Mouse (Mus musculus) heart, postnatal 14 days (tissue): Measurements from ENCODE around the gene Ctnnbip1. TPM values are rescaled to one million over a fixed set of nuclear protein-coding genes. Genes with fewer than 3 reads are reported as not detected.
"Not testable (repeated sequence)": the region's sequence is repeated elsewhere in the genome, so short reads cannot be mapped to it uniquely, and the experiment has no call there.

Source experiments
- DNase-seq, 2 experiments: peaks; one replicate each; pipeline ENCODE4 v3.0.0; 2021 to 2022
- intact Hi-C: fragments of 180-260 bp; cut with DNase I; formaldehyde crosslinking; loops from one replicate; pipeline ENCODE4 v1.15.1; 2025
- microRNA-seq, 2 experiments: library from miRNA; unstranded; fragments of <30 nt; microRNA quantifications; one replicate each; pipeline ENCODE4 v1.2.0; 2021 to 2022
- total RNA-seq, 2 experiments: library from RNA; stranded (reverse); gene quantifications; 2 replicates each; pipeline ENCODE4 v1.2.3; 2021

The Ctnnbip1 gene
- total RNA-seq, 2 experiments from 2014 or later: 42.9 to 44.5 TPM

DNA sequence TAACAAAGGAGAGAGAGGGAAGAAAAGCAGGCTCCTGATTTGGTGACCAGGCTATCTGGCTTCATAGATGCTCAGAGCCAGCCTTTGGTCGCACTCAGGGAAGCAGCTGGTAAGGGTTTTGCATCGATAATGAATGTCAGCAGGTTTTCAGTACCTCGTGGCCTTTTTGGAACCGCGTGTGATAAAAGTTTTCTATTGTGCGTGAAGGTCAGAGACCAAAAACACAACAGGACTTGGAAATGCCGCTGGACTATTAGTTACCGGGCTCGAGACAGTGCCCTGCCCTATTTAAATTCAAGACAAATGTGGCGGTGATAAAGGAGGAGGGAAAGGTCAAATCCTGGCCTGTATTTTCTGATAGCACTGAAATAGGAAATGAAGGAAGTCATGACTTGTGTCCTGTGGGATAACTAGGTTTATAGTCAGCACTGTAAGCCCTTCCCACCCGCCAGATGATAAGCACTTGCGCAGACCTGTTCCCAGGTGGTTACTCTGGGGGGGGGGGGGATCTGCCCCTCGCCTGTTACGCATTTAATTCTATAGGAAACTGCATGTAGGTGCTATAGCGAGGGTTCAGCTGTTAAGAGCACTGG, 88.8 kb downstream of the Ctnnbip1 start:
- intact Hi-C loops: loop anchor here (2.0 to 5.0 kb wide), 2 partner anchors 16 to 120 kb away; partner anchors contain the start of genes Lzic and Nmnat1

GRCm38 (mm10) chr4:149607591-149608308, 89.7 kb downstream of the Ctnnbip1 start:
- DNase-seq: peak; percentile 29 to 57
- intact Hi-C loops: loop anchor here (2.0 to 5.0 kb wide), 2 partner anchors 17 to 120 kb away; partner anchors contain the start of genes Lzic and Nmnat1

More for the DNA sequence above, 88.8 kb downstream of the Ctnnbip1 start:
- DNase-seq: no peak

DNA sequence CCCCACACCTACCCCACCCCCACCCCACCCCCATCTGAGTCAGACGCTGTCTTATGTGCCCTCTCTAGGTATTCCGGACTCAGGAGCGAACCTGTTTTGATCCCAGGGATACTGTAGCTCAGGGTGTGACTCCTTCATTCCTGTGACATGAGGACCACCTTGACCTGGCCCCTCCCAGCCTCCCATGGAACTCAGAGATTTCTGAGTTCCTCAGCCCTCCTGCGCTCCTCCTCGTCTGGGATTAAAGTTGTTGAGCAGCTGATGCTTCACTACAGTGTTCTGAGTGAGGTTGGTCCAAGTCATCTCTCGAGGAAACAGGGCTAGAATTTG, 90.2 kb downstream of the Ctnnbip1 start:
- DNase-seq: no peak
- intact Hi-C loops: loop anchor here (5.0 kb wide), 1 partner anchor 121 kb away; the partner anchor contains the start of genes Lzic and Nmnat1

GRCm38 (mm10) chr4:149609256-149610025, 91.4 kb downstream of the Ctnnbip1 start:
- no peak for DNase-seq

GRCm38 (mm10) chr4:149611376-149612044, 93.5 kb downstream of the Ctnnbip1 start:
- DNase-seq: peak; percentile 58 to 70

More at GRCm38 (mm10) chr4:149609256-149610025, 91.4 kb downstream of the Ctnnbip1 start:
- intact Hi-C loops: loop anchor here (5.0 kb wide), 1 partner anchor 122 kb away; the partner anchor contains the start of genes Lzic and Nmnat1

DNA sequence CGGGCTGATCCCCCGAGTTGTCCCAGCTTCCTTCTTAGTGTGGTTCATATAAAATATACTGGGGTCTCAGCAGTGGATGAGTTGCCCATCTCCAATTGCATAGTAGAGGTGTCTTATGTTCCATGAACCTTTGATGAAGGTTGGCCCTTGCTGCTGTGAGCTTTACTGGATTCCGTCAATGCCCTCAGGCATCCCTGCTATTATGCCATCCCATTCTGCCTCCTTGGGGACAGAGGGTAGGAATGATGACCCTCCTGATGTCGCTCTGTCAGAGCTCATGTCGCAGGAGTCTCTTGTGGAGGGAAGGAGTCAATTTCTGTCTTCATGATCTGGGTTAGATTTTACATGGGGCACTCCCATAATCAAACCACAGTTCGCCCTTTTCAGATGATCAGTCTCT, 95.5 kb downstream of the Ctnnbip1 start:
- DNase-seq, intact Hi-C loops: not testable (repeated sequence)

More at GRCm38 (mm10) chr4:149611376-149612044, 93.5 kb downstream of the Ctnnbip1 start:
- intact Hi-C loops: loop anchor here (1.0 kb wide), 1 partner anchor 62 kb away; no protein-coding TSS in a partner anchor

DNA sequence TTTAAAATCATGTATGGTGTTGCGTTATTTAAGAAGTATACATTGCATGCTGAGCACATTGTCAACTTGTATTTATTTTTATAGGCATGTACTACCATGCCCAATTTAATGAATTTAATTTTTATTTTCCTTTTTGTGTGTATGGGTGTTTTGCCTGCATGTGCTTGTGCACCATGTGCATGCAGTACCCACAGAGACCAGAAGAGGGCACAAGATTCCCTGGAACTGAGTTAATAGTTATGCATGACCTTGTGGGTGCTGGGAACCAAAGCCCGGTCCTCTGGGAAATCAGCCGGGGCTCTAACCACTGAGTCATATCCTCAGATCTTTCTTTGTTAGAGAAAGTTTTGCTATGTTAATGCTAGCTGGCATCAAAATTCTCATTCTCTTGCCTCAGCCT, 96.8 kb downstream of the Ctnnbip1 start:
- intact Hi-C loops: no loop called here
- no peak for DNase-seq

Small RNA genes within 50 kb of the gene (microRNA-seq; reads per million reads assigned to microRNA genes)
- gene Mir5616: 0 to 4.3 reads per million in 2 experiments

Other genes starting within 250 kb of the Ctnnbip1 start
- gene Kif1b, start 210.5 kb upstream of the Ctnnbip1 start, total RNA-seq: 100 to 1,000 TPM; 134 to 138 TPM
- 10 to 100 TPM; 46.3 to 58.6 TPM for gene Ube4b, start 91.5 kb upstream of the Ctnnbip1 start, total RNA-seq
- gene Rbp7, start 63.3 kb upstream of the Ctnnbip1 start, total RNA-seq: 10 to 100 TPM; 75.7 to 77.1 TPM
- gene Tmem274, start 40.9 kb upstream of the Ctnnbip1 start, total RNA-seq: not detected
- 10 to 100 TPM; 20.8 to 23.4 TPM for gene Nmnat1, start 33.0 kb upstream of the Ctnnbip1 start, total RNA-seq
- gene Lzic, start 33.0 kb upstream of the Ctnnbip1 start, total RNA-seq: 10 to 100 TPM; 55.4 to 55.8 TPM
- 10 to 100 TPM; 76.7 to 82.1 TPM for gene Clstn1, start 68.2 kb downstream of the Ctnnbip1 start, total RNA-seq
- gene Pik3cd, start 184.3 kb downstream of the Ctnnbip1 start, total RNA-seq: 1 to 10 TPM; 4.8 to 5.5 TPM
- 10 to 100 TPM; 82.7 to 83.9 TPM for gene Tmem201, start 219.8 kb downstream of the Ctnnbip1 start, total RNA-seq